Mouse (Mus musculus) C2C12 (cell line): Measurements from ENCODE around the gene Vipr1. TPM values are rescaled to one million over a fixed set of nuclear protein-coding genes. Genes with fewer than 3 reads are reported as not detected.

Experiments
- H3K27me3 ChIP-seq: one replicate; pipeline ENCODE4 v1.6.1; 2011; ENCODE audit not compliant: control insufficient read depth, insufficient read depth, insufficient read length
- H3K36me3 ChIP-seq: one replicate; pipeline ENCODE4 v1.6.1; 2011; ENCODE audit not compliant: control insufficient read depth, insufficient read depth
- H3K4me3 ChIP-seq: one replicate; pipeline ENCODE4 v1.5.1; 2011; ENCODE audit warnings: mild to moderate bottlenecking, control low read depth; ENCODE audit not compliant: poor library complexity, insufficient read depth, severe bottlenecking
- H3K79me2 ChIP-seq: one replicate; pipeline ENCODE4 v1.6.1; 2011; ENCODE audit not compliant: control insufficient read depth, insufficient read depth
- H3K79me3 ChIP-seq: one replicate; pipeline ENCODE4 v1.6.1; 2011; ENCODE audit warnings: low read depth, control low read depth
- H3ac ChIP-seq: one replicate; pipeline ENCODE3; 2011; ENCODE audit warnings: low read depth; ENCODE audit not compliant: control insufficient read depth, insufficient read length
- CEBPB ChIP-seq: IDR thresholded peaks from one replicate; pipeline ENCODE4 v1.6.1; 2011; ENCODE audit warnings: low read depth, mild to moderate bottlenecking, control low read depth, moderate library complexity
- CTCF ChIP-seq: IDR thresholded peaks from one replicate; pipeline ENCODE4 v1.5.1; 2011; ENCODE audit not compliant: control insufficient read depth, insufficient read depth, insufficient read length
- FOSL1 ChIP-seq: IDR thresholded peaks from one replicate; pipeline ENCODE4 v1.8.0; 2011; ENCODE audit warnings: mild to moderate bottlenecking, low read length; ENCODE audit not compliant: poor library complexity, insufficient read depth, severe bottlenecking
- MAX ChIP-seq: IDR thresholded peaks from one replicate; pipeline ENCODE4 v1.6.1; 2011; ENCODE audit warnings: mild to moderate bottlenecking, control low read depth
- MYOD1 ChIP-seq: IDR thresholded peaks from one replicate; pipeline ENCODE4 v1.6.1; 2011; ENCODE audit warnings: low read depth; ENCODE audit not compliant: control insufficient read depth, insufficient read length
- MYOG ChIP-seq: IDR thresholded peaks from one replicate; pipeline ENCODE4 v1.6.1; 2011; ENCODE audit not compliant: control insufficient read depth, insufficient read length; ENCODE audit errors: extremely low read depth
- USF1 ChIP-seq: IDR thresholded peaks from one replicate; pipeline ENCODE4 v1.6.1; 2011; ENCODE audit warnings: low read depth, mild to moderate bottlenecking, control low read depth, moderate library complexity
- polyA plus RNA-seq: library from polyadenylated mRNA; unstranded; fragments of >200 nt; fragmentation: generic; extraction: Trizol; gene quantifications from one replicate; pipeline ENCODE4 v1.2.1, GENCODE M21; 2012; ENCODE audit warnings: missing spikeins

The Vipr1 gene
- polyA plus RNA-seq, 1 experiment: 0.19 TPM

- Histone ChIP-seq H3ac (no peak overlapping the region), H3K79me2 (no peaks in the 10 kb centered on the region), H3K4me3 (no peak overlapping the region), H3K27me3 (peaks cover 30% of the 10 kb centered on the region), H3K79me3 (no peaks in the 10 kb centered on the region), H3K36me3 (no peaks in the 10 kb centered on the region)
- TF ChIP-seq MYOG: no peak
- no peak for TF ChIP-seq CTCF
- no peak for TF ChIP-seq FOSL1
- no peak for TF ChIP-seq CEBPB
Measured at GRCm38 (mm10) chr9:121656322-121656721, 13.8 kb downstream of the Vipr1 start.

- no peak for TF ChIP-seq MAX
- no peak for TF ChIP-seq CTCF
- TF ChIP-seq CEBPB: no peak
- Histone ChIP-seq H3K27me3 (peaks cover 30% of the 10 kb centered on the region), H3K79me2 (no peaks in the 10 kb centered on the region), H3ac (no peak overlapping the region), H3K79me3 (no peaks in the 10 kb centered on the region), H3K4me3 (no peak overlapping the region), H3K36me3 (no peaks in the 10 kb centered on the region)
Measured at GRCm38 (mm10) chr9:121657143-121657542, 14.6 kb downstream of the Vipr1 start.

DNA sequence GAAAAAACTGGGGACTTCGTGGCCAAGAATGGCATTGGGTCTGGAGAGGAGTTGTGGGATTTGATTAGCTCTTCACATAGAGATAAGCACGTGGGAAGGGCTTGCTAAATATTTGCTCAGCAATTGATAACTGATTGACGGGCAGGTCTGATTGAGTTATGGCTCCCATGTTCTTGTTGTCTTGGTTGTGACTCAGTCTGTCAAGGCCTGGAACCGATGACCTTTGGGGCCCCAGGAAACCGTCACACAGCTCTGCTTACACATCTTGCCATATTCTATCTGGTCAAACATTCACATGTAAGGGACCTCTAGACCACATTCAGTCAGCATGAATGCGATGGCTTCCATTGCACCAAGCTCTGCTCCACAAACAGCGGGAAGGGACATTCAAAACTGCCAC, 15.7 kb downstream of the Vipr1 start:
- Histone ChIP-seq H3ac (no peak overlapping the region), H3K27me3 (peaks cover 30% of the 10 kb centered on the region), H3K79me2 (no peaks in the 10 kb centered on the region), H3K36me3 (no peaks in the 10 kb centered on the region), H3K4me3 (no peak overlapping the region), H3K79me3 (no peaks in the 10 kb centered on the region)
- TF ChIP-seq CTCF: no peak

DNA sequence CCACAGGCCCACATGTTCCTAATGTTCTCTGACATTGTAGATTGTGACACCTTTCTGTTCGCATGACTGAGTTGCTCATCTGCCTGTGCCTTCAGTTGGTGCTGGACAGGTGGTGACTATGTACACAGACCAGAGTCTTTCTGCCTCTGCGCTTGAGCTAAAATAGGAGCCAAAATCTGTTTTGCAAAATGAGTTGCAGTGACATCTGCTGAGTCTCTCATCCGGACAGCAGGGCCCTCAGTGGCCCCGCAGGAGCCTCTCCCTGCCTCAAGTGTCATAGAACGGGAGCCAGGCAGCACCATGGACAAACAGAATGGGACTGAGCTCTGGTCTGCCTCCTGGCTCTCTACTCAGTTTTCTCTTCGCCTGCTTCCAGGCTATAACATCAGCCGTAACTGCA, 17.3 kb downstream of the Vipr1 start:
- Histone ChIP-seq H3K36me3 (no peaks in the 10 kb centered on the region), H3ac (no peak overlapping the region), H3K79me3 (no peaks in the 10 kb centered on the region), H3K27me3 (peaks cover 30% of the 10 kb centered on the region), H3K79me2 (no peaks in the 10 kb centered on the region), H3K4me3 (no peak overlapping the region)
- TF ChIP-seq MYOG (no peak), USF1 (no peak), CEBPB (no peak), MYOD1 (no peak), FOSL1 (no peak), CTCF (no peak), MAX (no peak)

- TF ChIP-seq MAX (no peak), MYOG (no peak), CTCF (no peak), FOSL1 (no peak)
- Histone ChIP-seq H3K27me3 (peaks cover 17% of the 10 kb centered on the region), H3K79me3 (no peaks in the 10 kb centered on the region), H3ac (no peak overlapping the region), H3K4me3 (no peak overlapping the region), H3K79me2 (no peaks in the 10 kb centered on the region), H3K36me3 (no peaks in the 10 kb centered on the region)
Measured at GRCm38 (mm10) chr9:121663467-121663866, 21.0 kb downstream of the Vipr1 start.

GRCm38 (mm10) chr9:121664104-121664503, 21.6 kb downstream of the Vipr1 start:
- H3K4me3 ChIP-seq: no peak overlapping the region
- H3ac ChIP-seq: no peak overlapping the region
- no peaks in the 10 kb centered on the region for H3K36me3 ChIP-seq
- no peak for TF ChIP-seq CEBPB
- H3K79me2 ChIP-seq: no peaks in the 10 kb centered on the region
- H3K79me3 ChIP-seq: no peaks in the 10 kb centered on the region
- H3K27me3 ChIP-seq: peaks cover 11% of the 10 kb centered on the region

DNA sequence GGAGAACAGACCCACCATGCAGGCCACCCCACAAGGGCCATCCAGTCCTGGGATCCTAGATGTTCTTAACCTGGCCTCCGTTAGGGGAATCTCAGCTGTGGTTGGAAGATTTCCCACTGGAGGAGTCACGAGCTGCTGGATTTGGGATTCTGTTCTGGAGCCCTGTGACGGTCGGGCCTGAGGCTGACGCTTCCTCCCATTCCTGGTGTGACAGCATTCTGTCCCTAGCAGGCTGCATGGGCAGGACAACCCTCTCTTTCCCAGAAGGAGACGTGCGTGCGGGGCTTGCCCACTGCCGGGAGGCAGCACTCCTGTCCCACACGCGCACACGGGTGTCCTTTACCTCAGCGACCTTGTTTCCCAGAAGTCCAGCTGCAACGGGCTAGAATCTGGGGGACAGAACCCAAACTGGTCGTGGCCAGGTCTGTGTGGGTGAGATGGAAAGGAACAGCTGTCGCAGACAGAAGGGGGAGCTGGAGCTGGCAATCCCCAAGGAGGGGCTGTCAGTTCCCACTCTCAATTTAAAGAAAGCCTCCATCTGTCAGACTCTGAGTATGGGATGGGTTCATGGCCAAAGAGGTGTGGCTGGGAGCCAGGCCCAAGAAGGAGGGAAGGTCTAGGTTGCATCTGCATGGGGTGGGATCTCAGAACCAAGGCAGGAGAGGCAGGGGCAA, 24.6 kb downstream of the Vipr1 start:
- Histone ChIP-seq H3K27me3 (no peaks in the 10 kb centered on the region), H3K36me3 (no peaks in the 10 kb centered on the region)
- TF ChIP-seq FOSL1 (no peak), MYOG (no peak), MYOD1 (no peak), CEBPB (no peak), MAX (no peak), CTCF (no peak), USF1 (no peak)

More for the DNA sequence above, 24.6 kb downstream of the Vipr1 start:
- Histone ChIP-seq H3K79me2 (no peaks in the 10 kb centered on the region), H3K4me3 (no peak overlapping the region), H3ac (no peak overlapping the region), H3K79me3 (no peaks in the 10 kb centered on the region)
